Mouse (Mus musculus) c-Kit-positive CD71-positive TER-119-negative erythroid progenitor cells, embryonic 14.5 days (primary cell): ENCODE measurements around the gene Wdfy1.

Experiments used
- DNase-seq: peaks from one replicate; pipeline ENCODE4 v3.0.0-alpha.2; 2013; ENCODE audit warnings: low read depth

Gene Wdfy1

GRCm38 (mm10) chr1:79761106-79761916, 14.6 kb downstream of the Wdfy1 start:
- DNase-seq: peak; percentile 71

GRCm38 (mm10) chr1:79760656-79761055, 15.3 kb downstream of the Wdfy1 start:
- no peak for DNase-seq

- DNase-seq: no peak
Measured at GRCm38 (mm10) chr1:79759436-79759972, 16.4 kb downstream of the Wdfy1 start.

- DNase-seq: no peak
Measured at GRCm38 (mm10) chr1:79759006-79759405, 16.9 kb downstream of the Wdfy1 start.

- DNase-seq: no peak
Measured at GRCm38 (mm10) chr1:79757597-79757996, 18.3 kb downstream of the Wdfy1 start.

- no peak for DNase-seq
Measured at GRCm38 (mm10) chr1:79757161-79757560, 18.8 kb downstream of the Wdfy1 start.

- DNase-seq: no peak
Measured at GRCm38 (mm10) chr1:79756417-79756816, 19.5 kb downstream of the Wdfy1 start.

- DNase-seq: no peak
Measured at GRCm38 (mm10) chr1:79755376-79755775, 20.6 kb downstream of the Wdfy1 start.

- DNase-seq: no peak
Measured at GRCm38 (mm10) chr1:79754936-79755335, 21.0 kb downstream of the Wdfy1 start.

GRCm38 (mm10) chr1:79753456-79753855, 22.5 kb downstream of the Wdfy1 start:
- DNase-seq: no peak

- DNase-seq: no peak
Measured at GRCm38 (mm10) chr1:79752714-79753340, 23.1 kb downstream of the Wdfy1 start.

- DNase-seq: no peak
Measured at GRCm38 (mm10) chr1:79752015-79752695, 23.8 kb downstream of the Wdfy1 start.

GRCm38 (mm10) chr1:79751186-79751585, 24.8 kb downstream of the Wdfy1 start:
- no peak for DNase-seq

- no peak for DNase-seq
Measured at GRCm38 (mm10) chr1:79746056-79746455, 29.9 kb downstream of the Wdfy1 start.

- DNase-seq: no peak
Measured at GRCm38 (mm10) chr1:79743385-79743784, 32.6 kb downstream of the Wdfy1 start.

GRCm38 (mm10) chr1:79742949-79743348, 33.0 kb downstream of the Wdfy1 start:
- DNase-seq: no peak

GRCm38 (mm10) chr1:79741002-79741401, 34.9 kb downstream of the Wdfy1 start:
- no peak for DNase-seq

GRCm38 (mm10) chr1:79739726-79740125, 36.2 kb downstream of the Wdfy1 start:
- DNase-seq: no peak

- no peak for DNase-seq
Measured at GRCm38 (mm10) chr1:79736408-79736807, 39.5 kb downstream of the Wdfy1 start.

- no peak for DNase-seq
Measured at GRCm38 (mm10) chr1:79734794-79735193, 41.1 kb downstream of the Wdfy1 start.

GRCm38 (mm10) chr1:79714152-79714923, 61.6 kb downstream of the Wdfy1 start:
- DNase-seq: no peak

- no peak for DNase-seq
Measured at GRCm38 (mm10) chr1:79713081-79713480, 62.9 kb downstream of the Wdfy1 start.
